Mouse (Mus musculus) ES-Bruce4 (cell line): ENCODE results near the gene Flvcr1.

Experiments
- CTCF ChIP-seq: IDR thresholded peaks from one replicate; pipeline ENCODE4 v1.8.1; 2011; ENCODE audit warnings: low read depth, low read length
- EP300 ChIP-seq: IDR thresholded peaks from 2 replicates; pipeline ENCODE4 v1.6.1; 2011; ENCODE audit warnings: low read depth, low read length; ENCODE audit not compliant: insufficient read depth

GRCm38 (mm10) chr1:191041352-191041751 is 15.4 kb upstream of the Flvcr1 start:
- TF ChIP-seq CTCF (no peak), EP300 (no peak)
